ENCODE assay signal across 12 mouse cellular contexts in genomic region chr12:86941173-86941572, GRCm38 (mm10). TPM values are rescaled to one million over a fixed set of nuclear protein-coding genes. Genes with fewer than 3 reads are reported as not detected.
DNase-seq lines count a peak whose midpoint lies in the region; ATAC-seq and TF ChIP-seq lines count a peak whose summit lies in the region.
"Had no signal": no experiment of that assay in that cellular context is flagged by ENCODE, and none has a peak within 500 bp of the region (broad histone marks: within the 10 kb centered on the region; RNA-seq: fewer than 3 reads in every experiment).

No protein-coding gene starts in this region.

- H3K36me3 ChIP-seq in limb, embryonic 13.5 days = no peaks in the 10 kb centered on the region
- no peaks in the 10 kb centered on the region for H3K36me3 ChIP-seq in limb, embryonic 10.5 days
- H3K36me3 ChIP-seq in hindbrain, embryonic 11.5 days (ENCODE audit: control insufficient read depth, insufficient read depth, low read length) = no peaks in the 10 kb centered on the region
- H3K36me3 ChIP-seq in neural tube, embryonic 12.5 days = no peaks in the 10 kb centered on the region
- H3K36me3 ChIP-seq: liver, embryonic 13.5 days had no signal

- WGBS in limb, embryonic 13.5 days = 56% methylated on average over 11 of the region's 11 CpGs
- WGBS in limb, embryonic 10.5 days = 63% methylated on average over 11 of the region's 11 CpGs
- WGBS in hindbrain, embryonic 11.5 days = 26% methylated on average over 11 of the region's 11 CpGs
- 20% methylated on average over 11 of the region's 11 CpGs for WGBS in neural tube, embryonic 12.5 days

- H3K27ac ChIP-seq in limb, embryonic 13.5 days = no peak overlapping the region
- H3K27ac ChIP-seq in limb, embryonic 10.5 days = no peak overlapping the region
- H3K27ac ChIP-seq in cortical plate, adult 2 months (ENCODE audit: insufficient read depth, low read length) = 0 out of 2 replicates have a peak overlapping the region, but pooled peaks have one; percentile 32
- H3K27ac ChIP-seq in hindbrain, embryonic 11.5 days (ENCODE audit: low read depth, low read length) = peak overlapping the region; percentile 74
- H3K27ac ChIP-seq in neural tube, embryonic 12.5 days = peak overlapping the region; percentile 63
- H3K27ac ChIP-seq: kidney, postnatal 0 days; liver, embryonic 13.5 days had no signal

- TF ChIP-seq CTCF in cortical plate, adult 2 months (IDR thresholded peaks at IDR 0.05; ENCODE audit: extremely low read depth, insufficient read depth, low read length) = no peak

- peaks cover 3% of the 10 kb centered on the region for H3K27me3 ChIP-seq in limb, embryonic 13.5 days
- no peaks in the 10 kb centered on the region for H3K27me3 ChIP-seq in limb, embryonic 10.5 days (ENCODE audit: low read depth, poor library complexity, severe bottlenecking)
- H3K27me3 ChIP-seq in hindbrain, embryonic 11.5 days (ENCODE audit: control insufficient read depth, insufficient read depth, low read length) = no peaks in the 10 kb centered on the region
- H3K27me3 ChIP-seq in neural tube, embryonic 12.5 days (replicated peaks) = no peaks in the 10 kb centered on the region
- H3K27me3 ChIP-seq: Patski had no signal

- no peaks in the 10 kb centered on the region for H3K9me3 ChIP-seq in limb, embryonic 13.5 days
- no peaks in the 10 kb centered on the region for H3K9me3 ChIP-seq in limb, embryonic 10.5 days (replicated peaks)
- H3K9me3 ChIP-seq in hindbrain, embryonic 11.5 days (ENCODE audit: control insufficient read depth, low read length) = no peaks in the 10 kb centered on the region
- no peaks in the 10 kb centered on the region for H3K9me3 ChIP-seq in neural tube, embryonic 12.5 days
- H3K9me3 ChIP-seq: liver, embryonic 13.5 days had no signal

- 0 out of 2 replicates have a peak, but pooled peaks have one; percentile 11 for TF ChIP-seq POLR2A in cortical plate, adult 2 months (IDR thresholded peaks at IDR 0.05; ENCODE audit: extremely low read depth, insufficient read depth, low read length)

- peaks cover 7% of the 10 kb centered on the region for H3K4me1 ChIP-seq in limb, embryonic 13.5 days
- peaks cover 8% of the 10 kb centered on the region for H3K4me1 ChIP-seq in limb, embryonic 10.5 days
- peaks cover 8% of the 10 kb centered on the region for H3K4me1 ChIP-seq in cortical plate, adult 2 months (ENCODE audit: control insufficient read depth, insufficient read depth, low read length)
- H3K4me1 ChIP-seq in hindbrain, embryonic 11.5 days (replicated peaks; ENCODE audit: control insufficient read depth, insufficient read depth, low read length) = peaks cover 13% of the 10 kb centered on the region
- peaks cover 27% of the 10 kb centered on the region for H3K4me1 ChIP-seq in neural tube, embryonic 12.5 days

- H3K4me2 ChIP-seq in limb, embryonic 13.5 days (replicated peaks) = no peak overlapping the region
- no peak overlapping the region for H3K4me2 ChIP-seq in hindbrain, embryonic 11.5 days (replicated peaks; ENCODE audit: low read depth, low read length)
- H3K4me2 ChIP-seq in neural tube, embryonic 12.5 days (replicated peaks) = peak overlapping the region; percentile 43
- H3K4me2 ChIP-seq: liver, embryonic 13.5 days had no signal

- intact Hi-C loops in left cerebral cortex, postnatal 4 days (cut with DNase I) = no loop called here

- no peak for DNase-seq in limb, embryonic 10.5 days (ENCODE audit: low spot score)
- peak; percentile 52 for DNase-seq in hindbrain, embryonic 11.5 days (ENCODE audit: low spot score)
- no peak for DNase-seq in retina, embryonic 14.5 days (ENCODE audit: low spot score)
- DNase-seq in left cerebral cortex, postnatal 4 days = no peak
- no peak for DNase-seq in adrenal gland, postnatal 10 days
- DNase-seq: liver, embryonic 13.5 days had no signal

- ATAC-seq in limb, embryonic 13.5 days (ENCODE audit: low FRiP score, low read depth) = no peak
- ATAC-seq in hindbrain, embryonic 11.5 days (ENCODE audit: low FRiP score) = peak; percentile 47
- peak; percentile 48 for ATAC-seq in neural tube, embryonic 12.5 days (ENCODE audit: low FRiP score, low read depth)
- ATAC-seq: Patski had no signal

- 0 out of 2 replicates have a peak overlapping the region, but pooled peaks have one; percentile 19 for H3K9ac ChIP-seq in limb, embryonic 13.5 days
- H3K9ac ChIP-seq in hindbrain, embryonic 11.5 days (ENCODE audit: low read depth, low read length) = peak overlapping the region; percentile 45
- H3K9ac ChIP-seq in neural tube, embryonic 12.5 days = 0 out of 2 replicates have a peak overlapping the region, but pooled peaks have one; percentile 29
- H3K9ac ChIP-seq: liver, embryonic 13.5 days had no signal

- H3K4me3 ChIP-seq in limb, embryonic 13.5 days = no peak overlapping the region
- no peak overlapping the region for H3K4me3 ChIP-seq in limb, embryonic 10.5 days
- no peak overlapping the region for H3K4me3 ChIP-seq in cortical plate, adult 2 months (ENCODE audit: insufficient read depth, low read length)
- H3K4me3 ChIP-seq in hindbrain, embryonic 11.5 days (ENCODE audit: low read depth, low read length) = no peak overlapping the region
- no peak overlapping the region for H3K4me3 ChIP-seq in neural tube, embryonic 12.5 days
- H3K4me3 ChIP-seq: liver, embryonic 13.5 days had no signal

RNA-seq across cellular contexts. Expression of gene Cipc, which starts 5.7 kb away (rescaled TPM):
- polyA plus RNA-seq in limb, embryonic 13.5 days (2015; fragmentation: Nextera tagmentation; extraction: Ambion mirVana) = 23.6 and 24.7 TPM in 2 replicates
- polyA plus RNA-seq in limb, embryonic 10.5 days (2016; fragmentation: Nextera tagmentation; extraction: Ambion mirVana) = 31.8 and 37.7 TPM in 2 replicates
- polyA plus RNA-seq in cortical plate, adult 2 months (2012; rRNA removed) = 83.7 and 84.4 TPM in 2 replicates
- 32.2 and 39.5 TPM in 2 replicates for polyA plus RNA-seq in hindbrain, embryonic 11.5 days (2014; fragmentation: Nextera tagmentation; extraction: Ambion mirVana)
- polyA plus RNA-seq in neural tube, embryonic 12.5 days (2016; fragmentation: Nextera tagmentation; extraction: Ambion mirVana) = 41.5 and 43.0 TPM in 2 replicates
- 10 to 100 TPM; 56.9 to 60.6 TPM for total RNA-seq in left cerebral cortex, postnatal 4 days (2021)
- 10 to 100 TPM; 21.0 to 23.7 TPM for total RNA-seq in adrenal gland, postnatal 10 days (2021)

RNA-seq across cellular contexts. Expression of gene Zdhhc22, which starts 49.1 kb away (rescaled TPM):
- polyA plus RNA-seq in limb, embryonic 13.5 days (2015; fragmentation: Nextera tagmentation; extraction: Ambion mirVana) = not detected in 2 replicates
- 0.04 TPM in 2 replicates for polyA plus RNA-seq in limb, embryonic 10.5 days (2016; fragmentation: Nextera tagmentation; extraction: Ambion mirVana)
- 61.1 and 65.1 TPM in 2 replicates for polyA plus RNA-seq in cortical plate, adult 2 months (2012; rRNA removed)
- polyA plus RNA-seq in hindbrain, embryonic 11.5 days (2014; fragmentation: Nextera tagmentation; extraction: Ambion mirVana) = 0.82 and 0.89 TPM in 2 replicates
- polyA plus RNA-seq in neural tube, embryonic 12.5 days (2016; fragmentation: Nextera tagmentation; extraction: Ambion mirVana) = 7.4 and 9.7 TPM in 2 replicates
- total RNA-seq in left cerebral cortex, postnatal 4 days (2021) = 10 to 100 TPM; 15.8 to 19.0 TPM
- under 1 TPM; 0.54 to 0.85 TPM for total RNA-seq in adrenal gland, postnatal 10 days (2021)
- polyA plus RNA-seq: liver, embryonic 13.5 days; Patski; testis, adult 2 months had no signal

RNA-seq across cellular contexts. Expression of gene Irf2bpl, which starts 56.6 kb away (rescaled TPM):
- polyA plus RNA-seq in limb, embryonic 13.5 days (2015; fragmentation: Nextera tagmentation; extraction: Ambion mirVana) = 39.2 and 41.2 TPM in 2 replicates
- polyA plus RNA-seq in limb, embryonic 10.5 days (2016; fragmentation: Nextera tagmentation; extraction: Ambion mirVana) = 11.9 and 22.6 TPM in 2 replicates
- 35.7 and 37.1 TPM in 2 replicates for polyA plus RNA-seq in cortical plate, adult 2 months (2012; rRNA removed)
- polyA plus RNA-seq in hindbrain, embryonic 11.5 days (2014; fragmentation: Nextera tagmentation; extraction: Ambion mirVana) = 16.0 and 21.3 TPM in 2 replicates
- polyA plus RNA-seq in neural tube, embryonic 12.5 days (2016; fragmentation: Nextera tagmentation; extraction: Ambion mirVana) = 57.2 and 61.9 TPM in 2 replicates
- total RNA-seq in left cerebral cortex, postnatal 4 days (2021) = 100 to 1,000 TPM; 124 to 127 TPM
- 10 to 100 TPM; 39.7 to 53.2 TPM for total RNA-seq in adrenal gland, postnatal 10 days (2021)

Comparison
In these comparisons a context has a peak if more than half of its experiments do, and no peak if none do; other contexts are left out.
1. H3K27ac ChIP-seq: peak in cortical plate, adult 2 months (single experiment), hindbrain, embryonic 11.5 days (single experiment) and neural tube, embryonic 12.5 days (single experiment); none in limb, embryonic 13.5 days (single experiment) and limb, embryonic 10.5 days (single experiment).
2. Peak in every context shown above with its lines, with median percentiles within 50 percentile points of each other: H3K9ac ChIP-seq.